Mouse (Mus musculus): ENCODE data around the gene Lsm4. TPM values are rescaled to one million over a fixed set of nuclear protein-coding genes. Genes with fewer than 3 reads are reported as not detected.

Gene Lsm4
- polyA plus RNA-seq, 1 experiment from 2014 or later, result 339 TPM

- WGBS, result 4% methylated on average over 2 of the region's 2 CpGs
- Histone ChIP-seq H3K27ac (peak overlapping the region; percentile 90), H3K9me3 (no peaks in the 10 kb centered on the region), H3K4me3 (no peak overlapping the region), H3K36me3 (replicated peaks) (peaks cover 50% of the 10 kb centered on the region), H3K4me1 (peaks cover 70% of the 10 kb centered on the region), H3K27me3 (ENCODE audit: poor library complexity, severe bottlenecking) (no peaks in the 10 kb centered on the region)
- DNase-seq (ENCODE audit: extremely low spot score, low spot score), result peak; percentile 39
Measured at GRCm38 (mm10) chr8:70655469-70655868, 17.6 kb upstream of the Lsm4 start.

GRCm38 (mm10) chr8:70656193-70656790 is 16.8 kb upstream of the Lsm4 start:
- Histone ChIP-seq H3K4me1 (peaks cover 75% of the 10 kb centered on the region), H3K9me3 (no peaks in the 10 kb centered on the region), H3K36me3 (replicated peaks) (peaks cover 42% of the 10 kb centered on the region), H3K4me3 (peak overlapping the region; percentile 11; the same call in 1 of the 2 replicates), H3K27me3 (ENCODE audit: poor library complexity, severe bottlenecking) (no peaks in the 10 kb centered on the region), H3K27ac (peak overlapping the region; percentile 90)
- DNase-seq (ENCODE audit: extremely low spot score, low spot score), result peak; percentile 45
- WGBS, result 58% methylated on average over 13 of the region's 13 CpGs

GRCm38 (mm10) chr8:70657214-70657613 is 15.8 kb upstream of the Lsm4 start:
- Histone ChIP-seq H3K36me3 (replicated peaks) (peaks cover 33% of the 10 kb centered on the region), H3K27me3 (ENCODE audit: poor library complexity, severe bottlenecking) (no peaks in the 10 kb centered on the region), H3K9me3 (no peaks in the 10 kb centered on the region), H3K27ac (peak overlapping the region; percentile 90), H3K4me3 (no peak overlapping the region), H3K4me1 (peaks cover 77% of the 10 kb centered on the region)
- WGBS, result 97% methylated on average over 3 of the region's 3 CpGs
- no peak for DNase-seq (ENCODE audit: extremely low spot score, low spot score)

GRCm38 (mm10) chr8:70657739-70658138 is 15.3 kb upstream of the Lsm4 start:
- H3K36me3 ChIP-seq (replicated peaks), result peaks cover 28% of the 10 kb centered on the region
- H3K27ac ChIP-seq, result peak overlapping the region; percentile 90; the same call in 1 of the 2 replicates
- H3K4me3 ChIP-seq, result peak overlapping the region; percentile 78; the same call in 1 of the 2 replicates
- H3K27me3 ChIP-seq (ENCODE audit: poor library complexity, severe bottlenecking), result no peaks in the 10 kb centered on the region
- no peaks in the 10 kb centered on the region for H3K9me3 ChIP-seq
- 90% methylated on average over 2 of the region's 2 CpGs for WGBS
- no peak for DNase-seq (ENCODE audit: extremely low spot score, low spot score)
- peaks cover 72% of the 10 kb centered on the region for H3K4me1 ChIP-seq

- peak overlapping the region; percentile 78 for H3K4me3 ChIP-seq
- no peaks in the 10 kb centered on the region for H3K27me3 ChIP-seq (ENCODE audit: poor library complexity, severe bottlenecking)
- WGBS, result 1% methylated on average over 31 of the region's 31 CpGs
- H3K9me3 ChIP-seq, result no peaks in the 10 kb centered on the region
- H3K4me1 ChIP-seq, result peaks cover 73% of the 10 kb centered on the region
- H3K36me3 ChIP-seq (replicated peaks), result peaks cover 24% of the 10 kb centered on the region
- peak overlapping the region; percentile 89 for H3K27ac ChIP-seq
- no peak for DNase-seq (ENCODE audit: extremely low spot score, low spot score)
Measured at GRCm38 (mm10) chr8:70658897-70659603, 14.0 kb upstream of the Lsm4 start.

GRCm38 (mm10) chr8:70659604-70660272 is 13.3 kb upstream of the Lsm4 start:
- no peaks in the 10 kb centered on the region for H3K27me3 ChIP-seq (ENCODE audit: poor library complexity, severe bottlenecking)
- peaks cover 70% of the 10 kb centered on the region for H3K4me1 ChIP-seq
- H3K36me3 ChIP-seq (replicated peaks), result peaks cover 18% of the 10 kb centered on the region
- H3K4me3 ChIP-seq, result peak overlapping the region; percentile 78
- 2% methylated on average over 44 of the region's 44 CpGs for WGBS
- DNase-seq (ENCODE audit: extremely low spot score, low spot score), result peak; percentile 97
- no peaks in the 10 kb centered on the region for H3K9me3 ChIP-seq
- H3K27ac ChIP-seq, result peak overlapping the region; percentile 89

- H3K4me3 ChIP-seq, result peak within 1 kb of the TSS; percentile 78
- 2% methylated on average over 14 of the region's 14 CpGs for WGBS
- H3K27me3 ChIP-seq (ENCODE audit: poor library complexity, severe bottlenecking), result no peaks in the 10 kb centered on the region
- no peaks in the 10 kb centered on the region for H3K9me3 ChIP-seq
- no peak for DNase-seq (ENCODE audit: extremely low spot score, low spot score)
- H3K4me1 ChIP-seq, result peaks cover 65% of the 10 kb centered on the region
- peaks cover 12% of the 10 kb centered on the region for H3K36me3 ChIP-seq (replicated peaks)
- peak within 1 kb of the TSS; percentile 89 for H3K27ac ChIP-seq
Measured at GRCm38 (mm10) chr8:70660273-70660725, 12.7 kb upstream of the Lsm4 start, which contains the start of gene Pgpep1. Gene Pgpep1, minus strand, starts transcription at chr8:70660388.

- Histone ChIP-seq H3K27ac (peak overlapping the region; percentile 44), H3K9me3 (0 out of 2 replicates have a peak, but pooled peaks cover 3% of the 10 kb centered on the region), H3K36me3 (replicated peaks) (no peaks in the 10 kb centered on the region), H3K27me3 (ENCODE audit: poor library complexity, severe bottlenecking) (no peaks in the 10 kb centered on the region), H3K4me3 (no peak overlapping the region), H3K4me1 (peaks cover 36% of the 10 kb centered on the region)
- WGBS, result 58% methylated on average over 4 of the region's 4 CpGs
- no peak for DNase-seq (ENCODE audit: extremely low spot score, low spot score)
Measured at GRCm38 (mm10) chr8:70663691-70664090, 9.4 kb upstream of the Lsm4 start.

- no peak for DNase-seq (ENCODE audit: extremely low spot score, low spot score)
- WGBS, result 83% methylated on average over 3 of the region's 3 CpGs
Measured at GRCm38 (mm10) chr8:70664631-70665030, 8.4 kb upstream of the Lsm4 start.

GRCm38 (mm10) chr8:70665599-70665998 is 7.4 kb upstream of the Lsm4 start:
- H3K27ac ChIP-seq, result no peak overlapping the region
- 0 out of 2 replicates have a peak, but pooled peaks cover 3% of the 10 kb centered on the region for H3K9me3 ChIP-seq
- H3K27me3 ChIP-seq (ENCODE audit: poor library complexity, severe bottlenecking), result no peaks in the 10 kb centered on the region
- WGBS, result 86% methylated on average over 2 of the region's 2 CpGs
- H3K36me3 ChIP-seq (replicated peaks), result no peaks in the 10 kb centered on the region
- no peak overlapping the region for H3K4me3 ChIP-seq
- H3K4me1 ChIP-seq, result peaks cover 19% of the 10 kb centered on the region
- DNase-seq (ENCODE audit: extremely low spot score, low spot score), result no peak

More at GRCm38 (mm10) chr8:70664631-70665030, 8.4 kb upstream of the Lsm4 start:
- peaks cover 28% of the 10 kb centered on the region for H3K4me1 ChIP-seq
- 0 out of 2 replicates have a peak, but pooled peaks cover 3% of the 10 kb centered on the region for H3K9me3 ChIP-seq
- no peaks in the 10 kb centered on the region for H3K27me3 ChIP-seq (ENCODE audit: poor library complexity, severe bottlenecking)
- H3K27ac ChIP-seq, result no peak overlapping the region
- no peaks in the 10 kb centered on the region for H3K36me3 ChIP-seq (replicated peaks)
- H3K4me3 ChIP-seq, result no peak overlapping the region

GRCm38 (mm10) chr8:70667071-70667470 is 6.0 kb upstream of the Lsm4 start:
- no peaks in the 10 kb centered on the region for H3K36me3 ChIP-seq (replicated peaks)
- no peaks in the 10 kb centered on the region for H3K27me3 ChIP-seq (ENCODE audit: poor library complexity, severe bottlenecking)
- 0 out of 2 replicates have a peak, but pooled peaks cover 3% of the 10 kb centered on the region for H3K9me3 ChIP-seq
- H3K27ac ChIP-seq, result no peak overlapping the region
- no peak for DNase-seq (ENCODE audit: extremely low spot score, low spot score)
- 79% methylated on average over 5 of the region's 5 CpGs for WGBS
- H3K4me3 ChIP-seq, result no peak overlapping the region
- peaks cover 20% of the 10 kb centered on the region for H3K4me1 ChIP-seq

- Histone ChIP-seq H3K9me3 (0 out of 2 replicates have a peak, but pooled peaks cover 3% of the 10 kb centered on the region), H3K36me3 (replicated peaks) (peaks cover 11% of the 10 kb centered on the region), H3K27me3 (ENCODE audit: poor library complexity, severe bottlenecking) (no peaks in the 10 kb centered on the region), H3K4me3 (no peak overlapping the region), H3K4me1 (peaks cover 38% of the 10 kb centered on the region), H3K27ac (peak overlapping the region; percentile 98)
- 64% methylated on average over 10 of the region's 10 CpGs for WGBS
- no peak for DNase-seq (ENCODE audit: extremely low spot score, low spot score)
Measured at GRCm38 (mm10) chr8:70671615-70672324, 1.3 kb upstream of the Lsm4 start.

All from forebrain, embryonic 10.5 days (tissue).